Mouse (Mus musculus): ENCODE measurements around the gene Treml1.

Gene Treml1

GRCm38 (mm10) chr17:48410299-48410785 lies 50.6 kb downstream of the Treml1 start:
- DNase-seq, result no peak

- DNase-seq, result no peak
Measured at GRCm38 (mm10) chr17:48411241-48411640, 51.5 kb downstream of the Treml1 start.

- no peak for DNase-seq
Measured at GRCm38 (mm10) chr17:48416011-48416410, 56.3 kb downstream of the Treml1 start.

Measured in lung, postnatal 10 days (tissue).